In genomic region chr1:136875006-136875405, GRCm38 (mm10) we compare ENCODE assay signal across 21 mouse cellular contexts.
"Had no signal": no experiment of that assay in that cellular context is flagged by ENCODE, and none has a peak within 500 bp of the region (broad histone marks: within the 10 kb centered on the region; RNA-seq: fewer than 3 reads in every experiment).

No protein-coding gene starts in this region.

- H3K4me2 ChIP-seq: liver, embryonic 11.5 days; lung, embryonic 15.5 days; midbrain, embryonic 13.5 days; neural tube, embryonic 13.5 days; stomach, embryonic 15.5 days had no signal

- H3K36me3 ChIP-seq: lung, embryonic 15.5 days; midbrain, embryonic 10.5 days; midbrain, embryonic 13.5 days; neural tube, embryonic 13.5 days; stomach, embryonic 15.5 days had no signal

- H3K9ac ChIP-seq: liver, embryonic 14.5 days; lung, embryonic 15.5 days; midbrain, embryonic 13.5 days; neural tube, embryonic 13.5 days; stomach, embryonic 15.5 days had no signal

- H3K4me1 ChIP-seq: lung, embryonic 15.5 days; megakaryocyte, embryonic 14.5 days; midbrain, embryonic 10.5 days; midbrain, embryonic 13.5 days; neural tube, embryonic 13.5 days; stomach, embryonic 15.5 days had no signal

- H3K9me3 ChIP-seq: lung, embryonic 15.5 days; midbrain, embryonic 10.5 days; midbrain, embryonic 13.5 days; neural tube, embryonic 13.5 days; stomach, embryonic 15.5 days had no signal

- ATAC-seq: midbrain, embryonic 13.5 days; midbrain, embryonic 16.5 days had no signal

- DNase-seq: kidney, postnatal 25 days; layer of hippocampus, adult 9-11 months; lung, adult 18-20 months; lung, postnatal 10 days; lung, postnatal 36 days; retina, postnatal 1 day; right cerebral cortex, postnatal 25 days; spleen, adult 18-20 months; thymus, postnatal 36 days had no signal

- H3K27ac ChIP-seq: kidney, postnatal 0 days; layer of hippocampus, adult 2 months; liver, embryonic 14.5 days; lung, embryonic 15.5 days; midbrain, embryonic 10.5 days; midbrain, embryonic 13.5 days; neural tube, embryonic 13.5 days; stomach, embryonic 15.5 days had no signal

- H3K4me3 ChIP-seq: layer of hippocampus, adult 2 months; lung, embryonic 15.5 days; megakaryocyte, embryonic 14.5 days; midbrain, embryonic 10.5 days; midbrain, embryonic 13.5 days; myocyte; neural tube, embryonic 13.5 days; stomach, embryonic 15.5 days had no signal

- H3K27me3 ChIP-seq: lung, embryonic 15.5 days; megakaryocyte, embryonic 14.5 days; midbrain, embryonic 13.5 days; stomach, embryonic 15.5 days had no signal
